Mouse (Mus musculus): ENCODE data around the gene Acnat1. TPM values are rescaled to one million over a fixed set of nuclear protein-coding genes. Genes with fewer than 3 reads are reported as not detected.

Acnat1 gene
- 0.38 TPM for polyA plus RNA-seq (2017; shearing (Covaris generic))

GRCm38 (mm10) chr4:49473435-49474100 lies at the start of gene Acnat1:
Acnat1 (minus strand) TSS chr4:49473912.

DNA sequence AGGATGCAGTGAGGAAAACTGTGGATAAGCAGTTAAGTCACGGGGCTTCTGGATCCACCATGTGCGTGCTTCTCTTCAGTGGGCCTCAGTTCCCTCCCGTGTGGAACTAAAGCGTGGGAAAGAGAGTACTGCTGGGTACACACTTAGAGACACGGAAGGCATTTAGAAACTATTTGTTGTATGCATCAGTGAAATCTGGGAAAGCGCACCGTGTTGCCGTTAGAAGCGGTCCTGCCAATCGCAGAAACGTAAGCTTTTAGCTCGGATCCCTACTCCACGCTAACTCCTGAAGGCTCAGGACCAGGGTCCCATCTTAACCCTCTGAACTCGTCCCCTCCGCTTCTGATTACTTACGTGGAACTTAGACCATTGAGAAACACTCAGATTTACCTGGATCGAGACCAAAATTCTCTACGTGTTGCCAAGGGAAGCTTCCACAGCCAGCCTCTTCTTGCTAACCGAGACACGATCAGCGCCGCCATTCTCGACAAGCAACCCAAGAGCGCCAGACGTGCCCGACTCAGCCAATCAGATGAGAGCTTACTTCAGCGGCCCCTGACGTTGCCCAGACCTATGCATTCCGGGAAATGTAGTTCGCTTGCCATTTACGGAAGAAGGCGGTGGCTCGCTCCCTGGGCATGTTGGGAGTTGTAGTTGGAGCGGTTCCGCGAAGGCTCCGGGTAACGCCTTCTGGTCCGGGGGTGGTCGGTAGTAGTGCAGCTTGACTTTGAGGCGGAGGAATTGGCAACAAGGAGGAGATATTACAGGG lies 47.0 kb upstream of the Acnat1 start, which contains the start of the genes Mrpl50 and Zfp189:
TSS of gene Mrpl50 (minus strand) at position 522 of the 769 bp plus-strand sequence.
TSS of gene Zfp189 (plus strand) at position 605 of the 769 bp plus-strand sequence.

DNA sequence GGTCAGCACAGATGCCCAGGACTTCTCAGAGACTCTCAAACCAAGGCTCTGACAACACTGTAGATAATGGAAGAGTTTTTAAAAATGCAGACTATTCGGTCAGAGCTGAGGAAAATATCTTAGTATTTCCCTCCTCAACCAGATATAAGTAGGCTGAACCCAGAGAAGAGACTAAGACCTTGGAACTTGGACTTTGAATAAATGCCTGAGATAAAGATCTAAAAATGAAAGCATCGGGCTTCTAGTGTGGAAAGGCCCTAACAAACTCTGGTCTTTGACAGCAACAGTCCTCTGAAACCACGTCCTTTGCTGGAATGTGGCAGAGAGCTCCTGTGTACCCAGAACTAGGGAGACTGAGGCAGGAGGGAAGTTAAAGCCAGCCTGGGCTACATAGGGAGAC lies 32.7 kb upstream of the Acnat1 start, which contains the start of gene Baat:
TSS of gene Baat (minus strand) at position 172 of the 400 bp plus-strand sequence.

DNA sequence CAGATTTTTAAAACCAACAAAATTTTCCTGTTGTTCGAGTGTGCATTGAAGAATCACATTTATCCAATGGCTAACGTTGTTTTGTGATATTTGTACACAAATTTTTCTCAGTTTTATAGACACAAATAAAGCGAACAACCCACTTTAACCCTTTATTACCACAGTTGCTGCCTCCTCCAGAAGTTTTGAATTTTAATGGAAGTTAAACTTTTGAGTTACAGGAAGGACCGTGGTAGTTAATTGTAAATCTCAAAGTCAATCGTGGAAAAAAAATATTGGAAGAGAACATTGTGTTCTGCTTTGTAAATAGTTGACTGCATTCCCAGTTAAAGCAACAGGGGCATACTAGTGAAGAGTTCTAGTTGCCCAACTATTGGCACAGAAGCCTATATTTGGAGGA lies 65.8 kb downstream of the Acnat1 start, which contains the start of gene Acnat2:
TSS of gene Acnat2 (minus strand) at position 195 of the 400 bp plus-strand sequence.

Other genes starting within 250 kb of the Acnat1 start
- gene Acnat2, start 65.8 kb downstream of the Acnat1 start, polyA plus RNA-seq (2017; shearing (Covaris generic)), result not detected
- gene Baat, start 32.6 kb upstream of the Acnat1 start, polyA plus RNA-seq (2017; shearing (Covaris generic)), result not detected
- gene Mrpl50, start 47.2 kb upstream of the Acnat1 start, polyA plus RNA-seq (2017; shearing (Covaris generic)), result 17.7 TPM
- 1.8 TPM for gene Zfp189, start 47.3 kb upstream of the Acnat1 start, polyA plus RNA-seq (2017; shearing (Covaris generic))
- gene Aldob, start 75.6 kb upstream of the Acnat1 start, polyA plus RNA-seq (2017; shearing (Covaris generic)), result 0.24 TPM
- gene Tmem246, start 124.0 kb upstream of the Acnat1 start, polyA plus RNA-seq (2017; shearing (Covaris generic)), result not detected
- gene Rnf20, start 158.1 kb upstream of the Acnat1 start, polyA plus RNA-seq (2017; shearing (Covaris generic)), result 46.1 TPM
- gene Ppp3r2, start 208.1 kb upstream of the Acnat1 start, polyA plus RNA-seq (2017; shearing (Covaris generic)), result 0.29 TPM